Mouse (Mus musculus): ENCODE measurements around the gene Noc4l. TPM values are rescaled to one million over a fixed set of nuclear protein-coding genes. Genes with fewer than 3 reads are reported as not detected.

The Noc4l gene
- total RNA-seq (2012; rRNA removed) = 75.0 and 79.4 TPM in 2 replicates

GRCm38 (mm10) chr5:110652719-110653648 lies at the start of gene Noc4l, which contains the start of gene Ddx51:
Noc4l (minus strand) TSS chr5:110653417.
Ddx51 (plus strand) TSS chr5:110653451.
- DNase-seq (ENCODE audit: low read depth, low spot score) = peak; percentile 94
- in situ Hi-C loops (cut with MboI; ENCODE audit: low sequenced_read_pairs in 2 of 2, unreplicated experiment in 2 of 2) = no loop called here
- H3K36me3 ChIP-seq (ENCODE audit: control insufficient read depth, insufficient read depth, low read length, poor library complexity, severe bottlenecking) = peaks cover 70% of the 10 kb centered on the region
- H3K4me1 ChIP-seq (ENCODE audit: control insufficient read depth in 2 of 2, insufficient read depth in 2 of 2, low read length in 2 of 2, poor library complexity in 1 of 2) = peaks cover 4 to 5% of the 10 kb centered on the region in 2 experiments; a peak in 2 of 4 replicates
- TF ChIP-seq CHD2 (IDR thresholded peaks at IDR 0.05; ENCODE audit: low read depth, low read length) (no peak), ZC3H11A (IDR thresholded peaks at IDR 0.05; ENCODE audit: borderline replicate concordance, low read depth, low read length) (peak; percentile 20; the same call in 1 of the 2 replicates), MAFK (IDR thresholded peaks at IDR 0.05; ENCODE audit: insufficient read depth, low read depth, low read length) (no peak), HCFC1 (IDR thresholded peaks at IDR 0.05; ENCODE audit: borderline replicate concordance, insufficient read depth, low read length) (peak; percentile 86)
- H3K9ac ChIP-seq (ENCODE audit: insufficient read depth, low read depth, low read length, poor library complexity, severe bottlenecking) = peak within 1 kb of the TSS; percentile 91
- H3K4me3 ChIP-seq (ENCODE audit: insufficient read depth in 1 of 2, low read depth in 1 of 2, low read length in 2 of 2, poor library complexity in 1 of 2, severe bottlenecking in 1 of 2) = peak within 1 kb of the TSS; percentile 87 to 93
- H3K9me3 ChIP-seq (ENCODE audit: control insufficient read depth, insufficient read depth, low read depth, low read length) = no peaks in the 10 kb centered on the region
- no peak within 1 kb of the TSS for H3K27ac ChIP-seq (ENCODE audit: insufficient read depth, low read depth, low read length, poor library complexity, severe bottlenecking)

- Histone ChIP-seq H3K27ac (ENCODE audit: insufficient read depth, low read depth, low read length, poor library complexity, severe bottlenecking) (no peak overlapping the region), H3K4me3 (ENCODE audit: insufficient read depth in 1 of 2, low read depth in 1 of 2, low read length in 2 of 2, poor library complexity in 1 of 2, severe bottlenecking in 1 of 2) (no peak overlapping the region), H3K4me1 (ENCODE audit: control insufficient read depth in 2 of 2, insufficient read depth in 2 of 2, low read length in 2 of 2, poor library complexity in 1 of 2) (no peaks in the 10 kb centered on the region), H3K9ac (ENCODE audit: insufficient read depth, low read depth, low read length, poor library complexity, severe bottlenecking) (no peak overlapping the region), H3K9me3 (ENCODE audit: control insufficient read depth, insufficient read depth, low read depth, low read length) (no peaks in the 10 kb centered on the region), H3K36me3 (ENCODE audit: control insufficient read depth, insufficient read depth, low read length, poor library complexity, severe bottlenecking) (peaks cover 36% of the 10 kb centered on the region)
- in situ Hi-C loops (cut with MboI; ENCODE audit: low sequenced_read_pairs in 2 of 2, unreplicated experiment in 2 of 2) = no loop called here
- TF ChIP-seq HCFC1 (IDR thresholded peaks at IDR 0.05; ENCODE audit: borderline replicate concordance, insufficient read depth, low read length) (no peak), CHD2 (IDR thresholded peaks at IDR 0.05; ENCODE audit: low read depth, low read length) (no peak), MAFK (IDR thresholded peaks at IDR 0.05; ENCODE audit: insufficient read depth, low read depth, low read length) (no peak), ZNF384 (IDR thresholded peaks at IDR 0.05; ENCODE audit: low read depth, low read length) (no peak), ZC3H11A (IDR thresholded peaks at IDR 0.05; ENCODE audit: borderline replicate concordance, low read depth, low read length) (no peak)
- DNase-seq (ENCODE audit: low read depth, low spot score) = no peak
Observed at GRCm38 (mm10) chr5:110698617-110699016, 45.4 kb upstream of the Noc4l start.

- Histone ChIP-seq H3K36me3 (ENCODE audit: control insufficient read depth, insufficient read depth, low read length, poor library complexity, severe bottlenecking) (peaks cover 51% of the 10 kb centered on the region), H3K9me3 (ENCODE audit: control insufficient read depth, insufficient read depth, low read depth, low read length) (no peaks in the 10 kb centered on the region), H3K9ac (ENCODE audit: insufficient read depth, low read depth, low read length, poor library complexity, severe bottlenecking) (no peak overlapping the region), H3K27ac (ENCODE audit: insufficient read depth, low read depth, low read length, poor library complexity, severe bottlenecking) (no peak overlapping the region), H3K4me3 (ENCODE audit: insufficient read depth in 1 of 2, low read depth in 1 of 2, low read length in 2 of 2, poor library complexity in 1 of 2, severe bottlenecking in 1 of 2) (no peak overlapping the region), H3K4me1 (ENCODE audit: control insufficient read depth in 2 of 2, insufficient read depth in 2 of 2, low read length in 2 of 2, poor library complexity in 1 of 2) (no peaks in the 10 kb centered on the region)
- in situ Hi-C loops (cut with MboI; ENCODE audit: low sequenced_read_pairs in 2 of 2, unreplicated experiment in 2 of 2) = no loop called here
- TF ChIP-seq MAFK (IDR thresholded peaks at IDR 0.05; ENCODE audit: insufficient read depth, low read depth, low read length) (no peak), ZNF384 (IDR thresholded peaks at IDR 0.05; ENCODE audit: low read depth, low read length) (no peak), CHD2 (IDR thresholded peaks at IDR 0.05; ENCODE audit: low read depth, low read length) (no peak), HCFC1 (IDR thresholded peaks at IDR 0.05; ENCODE audit: borderline replicate concordance, insufficient read depth, low read length) (no peak), ZC3H11A (IDR thresholded peaks at IDR 0.05; ENCODE audit: borderline replicate concordance, low read depth, low read length) (no peak)
- no peak for DNase-seq (ENCODE audit: low read depth, low spot score)
Observed at GRCm38 (mm10) chr5:110682041-110682440, 28.8 kb upstream of the Noc4l start.

GRCm38 (mm10) chr5:110665486-110666121 lies 12.4 kb upstream of the Noc4l start:
- TF ChIP-seq HCFC1 (IDR thresholded peaks at IDR 0.05; ENCODE audit: borderline replicate concordance, insufficient read depth, low read length) (no peak), ZNF384 (IDR thresholded peaks at IDR 0.05; ENCODE audit: low read depth, low read length) (no peak), MAFK (IDR thresholded peaks at IDR 0.05; ENCODE audit: insufficient read depth, low read depth, low read length) (no peak), ZC3H11A (IDR thresholded peaks at IDR 0.05; ENCODE audit: borderline replicate concordance, low read depth, low read length) (no peak), CHD2 (IDR thresholded peaks at IDR 0.05; ENCODE audit: low read depth, low read length) (no peak)

More at GRCm38 (mm10) chr5:110665486-110666121, 12.4 kb upstream of the Noc4l start:
- DNase-seq (ENCODE audit: low read depth, low spot score) = peak; percentile 7
- peaks cover 43% of the 10 kb centered on the region for H3K36me3 ChIP-seq (ENCODE audit: control insufficient read depth, insufficient read depth, low read length, poor library complexity, severe bottlenecking)
- H3K9me3 ChIP-seq (ENCODE audit: control insufficient read depth, insufficient read depth, low read depth, low read length) = no peaks in the 10 kb centered on the region
- H3K4me1 ChIP-seq (ENCODE audit: control insufficient read depth in 2 of 2, insufficient read depth in 2 of 2, low read length in 2 of 2, poor library complexity in 1 of 2) = no peaks in the 10 kb centered on the region; a peak in 1 of 4 replicates
- in situ Hi-C loops (cut with MboI; ENCODE audit: low sequenced_read_pairs in 2 of 2, unreplicated experiment in 2 of 2) = no loop called here
- no peak overlapping the region for H3K4me3 ChIP-seq (ENCODE audit: insufficient read depth in 1 of 2, low read depth in 1 of 2, low read length in 2 of 2, poor library complexity in 1 of 2, severe bottlenecking in 1 of 2)
- no peak overlapping the region for H3K27ac ChIP-seq (ENCODE audit: insufficient read depth, low read depth, low read length, poor library complexity, severe bottlenecking)
- H3K9ac ChIP-seq (ENCODE audit: insufficient read depth, low read depth, low read length, poor library complexity, severe bottlenecking) = no peak overlapping the region
